In genomic region chr13:5166716-5167115, GRCm38 (mm10) we compare ENCODE assay signal across 22 mouse cellular contexts.
A peak's percentile ranks its signal among the peaks of the same experiment; 100 is the strongest.
DNase-seq lines count a peak whose midpoint lies in the region; ATAC-seq lines count a peak whose summit lies in the region.
"Had no signal": no experiment of that assay in that cellular context is flagged by ENCODE, and none has a peak within 500 bp of the region (broad histone marks: within the 10 kb centered on the region; RNA-seq: fewer than 3 reads in every experiment).

No protein-coding gene starts in this region.

- no peaks in the 10 kb centered on the region for H3K27me3 ChIP-seq in kidney, embryonic 14.5 days (ENCODE audit: control insufficient read depth, insufficient read depth, low read length)
- H3K27me3 ChIP-seq: CH12.LX; hindbrain, embryonic 15.5 days; limb, embryonic 15.5 days; liver, embryonic 15.5 days; megakaryocyte, embryonic 14.5 days; midbrain, embryonic 13.5 days had no signal

- H3K9me3 ChIP-seq in kidney, embryonic 14.5 days (ENCODE audit: control insufficient read depth, low read length), result no peaks in the 10 kb centered on the region
- H3K9me3 ChIP-seq: forebrain, embryonic 10.5 days; G1E; heart, embryonic 10.5 days; hindbrain, embryonic 15.5 days; limb, embryonic 15.5 days; liver, embryonic 15.5 days; megakaryocyte, embryonic 14.5 days; midbrain, embryonic 13.5 days had no signal

- no peak for ATAC-seq in kidney, embryonic 14.5 days (ENCODE audit: low FRiP score, low TSS enrichment)
- ATAC-seq: forebrain, embryonic 16.5 days; midbrain, embryonic 13.5 days had no signal

- no peaks in the 10 kb centered on the region for H3K4me1 ChIP-seq in kidney, embryonic 14.5 days (ENCODE audit: control insufficient read depth, insufficient read depth, low read length)
- H3K4me1 ChIP-seq: forebrain, embryonic 10.5 days; heart, embryonic 10.5 days; hindbrain, embryonic 15.5 days; limb, embryonic 15.5 days; liver, embryonic 15.5 days; megakaryocyte, embryonic 14.5 days; midbrain, embryonic 13.5 days had no signal

- H3K36me3 ChIP-seq in kidney, embryonic 14.5 days (ENCODE audit: control insufficient read depth, insufficient read depth, low read length), result no peaks in the 10 kb centered on the region
- H3K36me3 ChIP-seq: forebrain, embryonic 10.5 days; G1E; heart, embryonic 10.5 days; hindbrain, embryonic 15.5 days; limb, embryonic 15.5 days; liver, embryonic 15.5 days; midbrain, embryonic 13.5 days had no signal

- H3K9ac ChIP-seq in kidney, embryonic 14.5 days (ENCODE audit: low read depth, low read length), result no peak overlapping the region
- H3K9ac ChIP-seq: hindbrain, embryonic 15.5 days; limb, embryonic 15.5 days; liver, embryonic 15.5 days; midbrain, embryonic 13.5 days had no signal

- H3K4me2 ChIP-seq in kidney, embryonic 14.5 days (replicated peaks; ENCODE audit: low read depth, low read length), result no peak overlapping the region
- H3K4me2 ChIP-seq: hindbrain, embryonic 15.5 days; limb, embryonic 15.5 days; liver, embryonic 15.5 days; midbrain, embryonic 13.5 days had no signal

- no peak overlapping the region for H3K27ac ChIP-seq in kidney, embryonic 14.5 days (ENCODE audit: low read depth, low read length)
- H3K27ac ChIP-seq: forebrain, embryonic 10.5 days; heart, embryonic 10.5 days; hindbrain, embryonic 15.5 days; limb, embryonic 15.5 days; liver, embryonic 15.5 days; midbrain, embryonic 13.5 days; stomach, postnatal 0 days had no signal

- 51% methylated on average over 2 of the region's 2 CpGs for WGBS in kidney, embryonic 14.5 days

- DNase-seq in kidney, adult 9 months, result peak; percentile 41
- peak; percentile 54 for DNase-seq in adipocyte (ENCODE audit: low spot score)
- peak; percentile 28 to 34 for DNase-seq in adrenal gland, postnatal 36 days
- DNase-seq in kidney, postnatal 36 days, result peak; percentile 19 to 27
- DNase-seq in embryo, embryonic 10 days (ENCODE audit: low spot score), result no peak
- DNase-seq in liver, result no peak
- DNase-seq: B cell, adult 2 months; cerebellum, adult 9-11 months; gastrocnemius, postnatal 10 days; left cerebral cortex, postnatal 4 days had no signal

- no peak overlapping the region for H3K4me3 ChIP-seq in kidney, embryonic 14.5 days (ENCODE audit: low read length)
- H3K4me3 ChIP-seq: forebrain, embryonic 10.5 days; heart, embryonic 10.5 days; hindbrain, embryonic 15.5 days; limb, embryonic 15.5 days; liver, embryonic 15.5 days; megakaryocyte, embryonic 14.5 days; midbrain, embryonic 13.5 days had no signal

Comparison
In these comparisons a context has a peak if more than half of its experiments do, and no peak if none do; other contexts are left out.
1. DNase-seq: peak in kidney, adult 9 months (single experiment), adipocyte (single experiment), adrenal gland, postnatal 36 days (2 of 2) and kidney, postnatal 36 days (2 of 2); none in embryo, embryonic 10 days (single experiment) and liver (single experiment).